Mouse (Mus musculus) hindbrain, postnatal 0 days (tissue): ENCODE measurements around the gene Gm9817. TPM values are rescaled to one million over a fixed set of nuclear protein-coding genes. Genes with fewer than 3 reads are reported as not detected.
A peak's percentile ranks its signal among the peaks of the same experiment; 100 is the strongest.
"Not testable (repeated sequence)": the region's sequence is repeated elsewhere in the genome, so short reads cannot be mapped to it uniquely, and the experiment has no call there.

ENCODE experiments used
- ATAC-seq: fragments of 200-750 bp; cut with Nextera tagmentation; 2 replicates; pipeline ENCODE4 v1.8.0; 2017; ENCODE audit warnings: mild to moderate bottlenecking, moderate TSS enrichment, moderate library complexity
- DNase-seq: peaks from one replicate; pipeline ENCODE4 v3.0.0-alpha.2; 2015; ENCODE audit warnings: low spot score
- H3K27ac ChIP-seq: fragments of 300-500 bp; sonication (generic); 2 replicates; pipeline ENCODE4 v1.5.1; 2014; ENCODE audit warnings: mild to moderate bottlenecking
- H3K27me3 ChIP-seq: fragments of 300-500 bp; sonication (generic); 2 replicates; pipeline ENCODE4 v1.6.1; 2014; ENCODE audit warnings: low read length, mixed read lengths; ENCODE audit not compliant: insufficient read depth
- H3K36me3 ChIP-seq: fragments of 300-500 bp; sonication (generic); 2 replicates; pipeline ENCODE4 v1.6.1; 2014; ENCODE audit warnings: low read length, mixed read lengths; ENCODE audit not compliant: insufficient read depth
- H3K4me1 ChIP-seq: fragments of 300-500 bp; sonication (generic); 2 replicates; pipeline ENCODE4 v1.6.1; 2014; ENCODE audit warnings: antibody characterized with exemption, low read length, mixed read lengths; ENCODE audit not compliant: insufficient read depth
- H3K4me2 ChIP-seq: fragments of 300-500 bp; sonication (generic); 2 replicates; pipeline ENCODE4 v1.6.1; 2014; ENCODE audit warnings: low read depth, mild to moderate bottlenecking, low read length, moderate library complexity, mixed read lengths
- H3K4me3 ChIP-seq: fragments of 300-500 bp; sonication (generic); 2 replicates; pipeline ENCODE4 v1.5.1; 2014; ENCODE audit warnings: low read length
- H3K9ac ChIP-seq: fragments of 300-500 bp; sonication (generic); replicated peaks from 2 replicates; pipeline ENCODE4 v1.6.1; 2014; ENCODE audit warnings: mild to moderate bottlenecking, low read length, moderate library complexity, mixed read lengths
- H3K9me3 ChIP-seq: fragments of 300-500 bp; sonication (generic); 2 replicates; pipeline ENCODE4 v1.6.1; 2016; ENCODE audit warnings: low read length, mixed read lengths
- CTCF ChIP-seq: IDR thresholded peaks from 2 replicates; pipeline ENCODE4 v1.5.1; 2016; ENCODE audit warnings: antibody characterized with exemption, control low read depth, low read depth
- WGBS: fragments of 180-500 bp; shearing (Covaris S2); extraction: QIAGEN DNeasy Blood & Tissue Kit; methylation state at CpG from one replicate; pipeline ENCODE4 v1.1.7; 2014; 5-methylcytosine and 5-hydroxymethylcytosine counted together
- polyA plus RNA-seq: library from polyadenylated mRNA; unstranded; fragments of >200 nt; fragmentation: Nextera tagmentation; extraction: Ambion mirVana; gene quantifications from 2 replicates; pipeline ENCODE4 v1.2.1, GENCODE M21; 2015
- total RNA-seq: library from RNA; depleted of rRNA; stranded (reverse); fragments of >200 nt; gene quantifications from 2 replicates; pipeline ENCODE4 v1.2.3, GENCODE M21; 2014; rRNA removed

Gene Gm9817
- 0.21 TPM in 1 of 2 replicates, not detected in the other for total RNA-seq
- polyA plus RNA-seq: 0.16 TPM in 1 of 2 replicates, not detected in the other

DNA sequence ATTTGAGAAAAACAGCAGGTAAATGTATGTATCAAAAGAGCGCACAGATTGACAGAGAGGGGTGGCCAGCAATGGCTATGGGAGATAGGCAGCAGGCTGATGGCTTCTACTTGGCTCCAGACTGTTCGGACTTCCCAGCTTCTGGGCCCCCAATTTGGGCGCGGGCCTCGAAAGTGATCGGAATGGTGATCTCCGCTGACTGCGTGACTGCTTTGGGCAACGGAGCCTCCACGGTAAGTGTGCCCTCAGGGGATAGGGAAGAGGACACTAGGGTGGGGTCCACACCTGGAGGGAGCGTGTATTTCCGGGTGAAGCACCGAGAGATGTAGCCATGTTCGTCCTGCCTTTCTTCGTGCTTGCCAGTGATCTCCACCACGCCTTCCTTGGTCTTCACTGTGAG, at the start of gene Gm9817:
Gene Gm9817, plus strand, starts transcription at position 301 of the 400 bp plus-strand sequence.
- not testable (repeated sequence) for H3K4me1 ChIP-seq, DNase-seq, ATAC-seq, H3K36me3 ChIP-seq, H3K27me3 ChIP-seq, H3K27ac ChIP-seq, H3K9ac ChIP-seq, H3K9me3 ChIP-seq, H3K4me3 ChIP-seq, H3K4me2 ChIP-seq
- WGBS: 59% methylated on average over 16 of the region's 16 CpGs

- ATAC-seq: no peak
- Histone ChIP-seq H3K4me3 (no peak overlapping the region), H3K4me1 (no peaks in the 10 kb centered on the region), H3K9ac (no peak overlapping the region), H3K27me3 (no peaks in the 10 kb centered on the region), H3K9me3 (no peaks in the 10 kb centered on the region), H3K36me3 (no peaks in the 10 kb centered on the region), H3K4me2 (no peak overlapping the region), H3K27ac (no peak overlapping the region)
- no peak for DNase-seq
- no peak for TF ChIP-seq CTCF
- WGBS: 85% methylated on average over 1 of the region's 1 CpGs
Measured at GRCm38 (mm10) chr13:45029791-45030190, 48.7 kb upstream of the Gm9817 start.

DNA sequence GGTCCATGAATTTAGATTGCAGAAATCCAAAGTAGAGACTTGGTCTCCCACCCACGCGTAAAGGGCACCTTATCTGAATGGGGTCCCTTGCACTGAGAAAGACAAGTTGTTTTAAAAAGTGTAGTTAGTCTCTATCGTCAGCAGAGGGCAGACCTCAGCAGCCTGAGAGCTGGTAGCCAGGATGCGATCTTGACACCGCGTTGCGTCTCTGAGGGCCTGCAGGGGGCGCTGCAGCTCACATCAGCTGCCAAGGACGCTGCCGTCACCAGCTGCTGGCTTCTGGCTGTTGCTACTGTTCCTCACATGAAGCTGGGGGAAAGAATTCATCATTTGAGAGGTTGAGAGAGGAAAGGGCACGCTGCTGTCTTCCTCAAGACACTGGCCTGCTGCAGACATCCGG, 47.7 kb upstream of the Gm9817 start:
- H3K27me3 ChIP-seq: no peaks in the 10 kb centered on the region
- no peaks in the 10 kb centered on the region for H3K4me1 ChIP-seq
- H3K9ac ChIP-seq: no peak overlapping the region
- H3K36me3 ChIP-seq: no peaks in the 10 kb centered on the region
- peak; percentile 80 for ATAC-seq
- DNase-seq: peak; percentile 97
- H3K27ac ChIP-seq: no peak overlapping the region
- peak; percentile 100 for TF ChIP-seq CTCF
- H3K4me3 ChIP-seq: no peak overlapping the region
- no peak overlapping the region for H3K4me2 ChIP-seq
- no peaks in the 10 kb centered on the region for H3K9me3 ChIP-seq
- 10% methylated on average over 12 of the region's 12 CpGs for WGBS

GRCm38 (mm10) chr13:45031314-45031713, 47.2 kb upstream of the Gm9817 start:
- H3K27me3 ChIP-seq: no peaks in the 10 kb centered on the region
- 66% methylated on average over 10 of the region's 10 CpGs for WGBS
- no peaks in the 10 kb centered on the region for H3K4me1 ChIP-seq
- H3K4me3 ChIP-seq: no peak overlapping the region
- H3K27ac ChIP-seq: no peak overlapping the region
- no peak overlapping the region for H3K9ac ChIP-seq
- DNase-seq: no peak
- H3K4me2 ChIP-seq: no peak overlapping the region
- H3K36me3 ChIP-seq: no peaks in the 10 kb centered on the region
- ATAC-seq: no peak
- TF ChIP-seq CTCF: no peak
- H3K9me3 ChIP-seq: no peaks in the 10 kb centered on the region

DNA sequence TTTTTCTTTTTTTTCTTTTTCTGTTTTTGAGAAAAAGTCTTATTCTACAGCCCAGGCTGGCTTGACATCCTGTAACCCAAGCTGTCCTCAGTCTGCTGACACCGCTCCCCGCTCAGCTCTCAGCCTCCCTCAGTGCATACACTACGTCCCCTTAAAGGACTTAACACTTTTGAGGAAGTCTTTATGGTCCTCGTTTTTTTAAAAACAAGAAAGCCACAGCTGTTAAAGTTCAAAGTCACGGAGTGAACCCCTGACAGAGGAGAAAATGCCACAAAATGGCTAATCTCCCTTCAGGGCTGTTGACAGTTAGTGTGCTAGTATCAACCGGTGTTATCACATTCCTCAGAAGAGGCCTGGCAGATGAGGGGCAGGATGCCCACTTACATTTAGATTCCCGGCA, 46.7 kb upstream of the Gm9817 start:
- Histone ChIP-seq H3K4me2 (no peak overlapping the region), H3K4me1 (no peaks in the 10 kb centered on the region), H3K27ac (no peak overlapping the region), H3K27me3 (no peaks in the 10 kb centered on the region), H3K36me3 (no peaks in the 10 kb centered on the region), H3K9ac (no peak overlapping the region), H3K4me3 (no peak overlapping the region), H3K9me3 (no peaks in the 10 kb centered on the region)
- DNase-seq (no peak), ATAC-seq (no peak)
- 78% methylated on average over 7 of the region's 7 CpGs for WGBS
- no peak for TF ChIP-seq CTCF

- Histone ChIP-seq H3K4me3 (no peak overlapping the region), H3K4me1 (no peaks in the 10 kb centered on the region), H3K27ac (no peak overlapping the region), H3K36me3 (no peaks in the 10 kb centered on the region), H3K9me3 (no peaks in the 10 kb centered on the region), H3K4me2 (no peak overlapping the region), H3K9ac (no peak overlapping the region), H3K27me3 (no peaks in the 10 kb centered on the region)
- ATAC-seq: no peak
- DNase-seq: no peak
- no peak for TF ChIP-seq CTCF
- WGBS: 93% methylated on average over 4 of the region's 4 CpGs
Measured at GRCm38 (mm10) chr13:45032484-45032883, 46.0 kb upstream of the Gm9817 start.

GRCm38 (mm10) chr13:45033360-45033759, 45.1 kb upstream of the Gm9817 start:
- Histone ChIP-seq H3K27me3 (no peaks in the 10 kb centered on the region), H3K9me3 (no peaks in the 10 kb centered on the region), H3K27ac (no peak overlapping the region), H3K4me1 (no peaks in the 10 kb centered on the region), H3K4me2 (no peak overlapping the region), H3K9ac (no peak overlapping the region), H3K4me3 (no peak overlapping the region), H3K36me3 (no peaks in the 10 kb centered on the region)
- TF ChIP-seq CTCF: no peak
- ATAC-seq (no peak), DNase-seq (no peak)
- WGBS: 92% methylated on average over 10 of the region's 10 CpGs
